Mouse (Mus musculus) G1E (cell line): ENCODE measurements around the gene Nat8f2. TPM values are rescaled to one million over a fixed set of nuclear protein-coding genes. Genes with fewer than 3 reads are reported as not detected.
"Not testable (repeated sequence)": the region's sequence is repeated elsewhere in the genome, so short reads cannot be mapped to it uniquely, and the experiment has no call there.

Source experiments
- ATAC-seq: 2 replicates; pipeline ENCODE4 v1.8.0; 2016; ENCODE audit warnings: mild to moderate bottlenecking; ENCODE audit not compliant: insufficient number of reproducible peaks, poor library complexity, low FRiP score, severe bottlenecking; ENCODE audit errors: extremely low read depth
- DNase-seq: peaks from one replicate; pipeline ENCODE4 v3.0.0; 2012; ENCODE audit warnings: low spot score
- H3K27me3 ChIP-seq: 2 replicates; pipeline ENCODE4 v1.6.1; 2012; ENCODE audit warnings: mild to moderate bottlenecking, low read length, inconsistent platforms; ENCODE audit not compliant: insufficient read depth
- H3K36me3 ChIP-seq: replicated peaks from 2 replicates; pipeline ENCODE3; 2012; ENCODE audit warnings: mild to moderate bottlenecking, inconsistent platforms
- H3K4me1 ChIP-seq: 2 replicates; pipeline ENCODE4 v1.6.1; 2012; ENCODE audit warnings: low read depth, low read length, inconsistent platforms, mixed read lengths; ENCODE audit not compliant: insufficient read depth
- H3K4me3 ChIP-seq: 2 replicates; pipeline ENCODE4 v1.5.1; 2012; ENCODE audit warnings: low read depth, mild to moderate bottlenecking, inconsistent platforms, low read length, moderate library complexity, mixed read lengths
- H3K9me3 ChIP-seq: replicated peaks from 2 replicates; pipeline ENCODE4 v1.6.1; 2012; ENCODE audit warnings: inconsistent platforms
- CTCF ChIP-seq: IDR thresholded peaks from 2 replicates; pipeline ENCODE4 v1.5.1; 2012; ENCODE audit warnings: low read depth, low read length, inconsistent platforms, mixed read lengths
- GATA1 ChIP-seq: IDR thresholded peaks from 2 replicates; pipeline ENCODE4 v1.6.1; 2012; ENCODE audit warnings: borderline replicate concordance, low read length, inconsistent platforms, mixed read lengths
- GATA2 ChIP-seq: IDR thresholded peaks from 2 replicates; pipeline ENCODE4 v1.6.1; 2012; ENCODE audit warnings: low read depth, low read length, inconsistent platforms, borderline replicate concordance
- POLR2AphosphoS5 ChIP-seq: IDR thresholded peaks from 2 replicates; pipeline ENCODE4 v1.6.1; 2012; ENCODE audit warnings: low read depth, low read length, inconsistent platforms; ENCODE audit not compliant: insufficient replicate concordance
- TAL1 ChIP-seq: conservative IDR thresholded peaks from 2 replicates; pipeline ENCODE4 v1.6.1; 2012; ENCODE audit warnings: low read depth, low read length, inconsistent platforms, mixed read lengths
- polyA plus RNA-seq: library from polyadenylated mRNA; stranded (reverse); fragments of >175 nt; gene quantifications from 2 replicates; pipeline ENCODE4 v1.2.3, GENCODE M21; 2012
- total RNA-seq, 2 experiments: library from RNA; stranded (forward) in 1 of 2; stranded (reverse) in 1 of 2; fragments of 200-1000 nt in 1 of 2; fragments of >200 nt in 1 of 2; fragmentation: Nextera tagmentation in 1 of 2; gene quantifications; 2 replicates each; pipeline ENCODE4 v1.2.3; 2014 to 2017

The Nat8f2 gene
- total and polyA plus RNA-seq, 3 experiments: 0.11 TPM; not detected in 2

DNA sequence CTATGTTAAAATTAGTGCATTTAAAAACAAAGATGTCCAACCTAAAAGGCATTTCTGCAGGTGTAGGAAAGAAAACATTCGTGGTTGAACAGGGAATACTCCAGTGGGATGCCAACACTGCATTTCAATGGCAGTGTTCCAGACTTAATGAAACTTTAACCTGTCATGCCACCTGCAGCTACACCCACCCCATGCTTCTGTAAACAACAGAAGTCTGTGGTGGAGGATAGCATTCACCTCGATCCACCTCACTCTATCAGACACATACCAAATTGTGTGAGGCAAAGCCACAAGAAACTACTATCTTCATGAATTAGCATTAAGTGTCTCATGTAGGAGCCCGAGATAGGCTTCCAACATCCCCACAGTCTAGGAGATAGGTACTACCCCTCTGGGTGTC is 39.4 kb upstream of the Nat8f2 start:
- no peak for ATAC-seq
- no peak for DNase-seq
- H3K36me3 ChIP-seq: peaks cover 19% of the 10 kb centered on the region
- no peaks in the 10 kb centered on the region for H3K9me3 ChIP-seq
- H3K27me3 ChIP-seq: peaks cover 9% of the 10 kb centered on the region; the same call in 1 of the 2 replicates
- peaks cover 14% of the 10 kb centered on the region for H3K4me1 ChIP-seq
- no peak overlapping the region for H3K4me3 ChIP-seq
- TF ChIP-seq GATA1 (no peak), POLR2AphosphoS5 (no peak), TAL1 (no peak), CTCF (no peak), GATA2 (no peak)

GRCm38 (mm10) chr6:85906911-85907351 is 38.0 kb upstream of the Nat8f2 start:
- not testable (repeated sequence) for H3K4me3 ChIP-seq, H3K27me3 ChIP-seq, H3K9me3 ChIP-seq, DNase-seq, ATAC-seq
- Histone ChIP-seq H3K4me1 (peaks cover 14% of the 10 kb centered on the region), H3K36me3 (peaks cover 17% of the 10 kb centered on the region)

DNA sequence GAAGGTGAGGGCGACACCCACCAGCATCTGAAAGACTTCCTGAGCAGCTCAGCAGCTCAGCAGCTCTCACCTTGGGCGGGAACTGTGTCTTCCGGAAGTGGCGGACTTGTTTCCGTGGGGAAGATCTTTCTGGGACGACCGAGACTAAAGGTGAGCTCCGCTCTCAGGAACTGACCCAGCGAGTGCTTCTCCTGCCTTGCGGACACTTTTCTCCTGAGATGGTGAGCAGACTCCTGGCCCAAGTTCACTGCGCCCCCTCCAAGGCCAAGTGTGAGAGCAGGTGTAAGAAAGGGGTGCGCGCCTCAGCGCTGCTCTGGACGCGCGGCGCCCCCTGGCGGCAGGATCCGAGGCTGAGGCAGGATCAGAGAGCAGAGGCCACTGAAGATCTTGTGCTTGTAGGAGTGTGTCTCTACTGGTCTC is 35.7 kb upstream of the Nat8f2 start, which contains the start of gene Nat8f4:
Gene Nat8f4, minus strand, starts transcription at position 243 of the 420 bp plus-strand sequence.
- H3K4me1 ChIP-seq, H3K27me3 ChIP-seq, H3K36me3 ChIP-seq, H3K9me3 ChIP-seq: not testable (repeated sequence)
- ATAC-seq: peak; percentile 34; the same call in 1 of the 2 replicates
- DNase-seq: peak; percentile 21
- peak; percentile 63; the same call in 1 of the 2 replicates for TF ChIP-seq CTCF
- peak within 1 kb of the TSS; percentile 70 for H3K4me3 ChIP-seq

- Histone ChIP-seq H3K9me3 (no peaks in the 10 kb centered on the region), H3K36me3 (peaks cover 4% of the 10 kb centered on the region), H3K4me3 (no peak overlapping the region), H3K4me1 (peaks cover 9% of the 10 kb centered on the region), H3K27me3 (peaks cover 9% of the 10 kb centered on the region; the same call in 1 of the 2 replicates)
- ATAC-seq (no peak), DNase-seq (no peak)
- TF ChIP-seq POLR2AphosphoS5 (no peak), TAL1 (no peak), GATA1 (no peak), GATA2 (no peak), CTCF (no peak)
These were observed 33.3 kb upstream of the Nat8f2 start for GRCm38 (mm10) chr6:85902303-85902702.

GRCm38 (mm10) chr6:85898596-85899475 is 29.9 kb upstream of the Nat8f2 start:
- not testable (repeated sequence) for H3K27me3 ChIP-seq, H3K4me3 ChIP-seq, H3K9me3 ChIP-seq, H3K36me3 ChIP-seq, DNase-seq, H3K4me1 ChIP-seq, ATAC-seq

- H3K36me3 ChIP-seq, H3K4me1 ChIP-seq, H3K4me3 ChIP-seq, ATAC-seq, DNase-seq, H3K27me3 ChIP-seq, H3K9me3 ChIP-seq: not testable (repeated sequence)
- TF ChIP-seq CTCF: peak; percentile 70
These were observed 26.2 kb upstream of the Nat8f2 start for GRCm38 (mm10) chr6:85895061-85895648.

DNA sequence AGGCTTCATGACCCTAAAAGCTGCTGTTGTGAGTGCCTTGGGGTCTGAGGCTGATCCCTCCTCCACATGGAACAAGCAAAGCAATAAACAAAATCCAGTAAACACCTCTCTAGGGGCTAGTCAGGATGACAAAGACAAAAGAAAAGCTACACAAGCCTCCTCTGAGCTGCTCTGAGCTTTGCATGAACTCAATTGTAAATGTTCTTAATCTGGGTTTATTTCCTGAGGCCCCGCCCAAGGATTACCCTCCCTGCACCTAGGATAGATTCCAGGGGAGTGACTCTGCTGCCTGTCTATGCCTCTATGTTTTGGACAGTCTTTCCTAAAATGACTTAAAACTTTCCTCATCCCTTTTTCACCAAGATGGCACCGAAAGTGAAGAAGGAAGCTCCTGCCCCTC is 20.0 kb upstream of the Nat8f2 start:
- peaks cover 6% of the 10 kb centered on the region for H3K9me3 ChIP-seq
- no peaks in the 10 kb centered on the region for H3K4me1 ChIP-seq
- H3K36me3 ChIP-seq: no peaks in the 10 kb centered on the region
- TF ChIP-seq TAL1 (no peak), GATA2 (no peak), CTCF (no peak), GATA1 (no peak), POLR2AphosphoS5 (no peak)
- H3K4me3 ChIP-seq: no peak overlapping the region
- DNase-seq (no peak), ATAC-seq (no peak)
- H3K27me3 ChIP-seq: 0 out of 2 replicates have a peak, but pooled peaks cover 7% of the 10 kb centered on the region
